Mouse (Mus musculus) cerebellum, adult 8-10 months (tissue): ENCODE data around the gene Pip4k2c.

Source experiments
- DNase-seq: peaks from one replicate; pipeline ENCODE4 v3.0.0; 2022

Gene Pip4k2c

DNA sequence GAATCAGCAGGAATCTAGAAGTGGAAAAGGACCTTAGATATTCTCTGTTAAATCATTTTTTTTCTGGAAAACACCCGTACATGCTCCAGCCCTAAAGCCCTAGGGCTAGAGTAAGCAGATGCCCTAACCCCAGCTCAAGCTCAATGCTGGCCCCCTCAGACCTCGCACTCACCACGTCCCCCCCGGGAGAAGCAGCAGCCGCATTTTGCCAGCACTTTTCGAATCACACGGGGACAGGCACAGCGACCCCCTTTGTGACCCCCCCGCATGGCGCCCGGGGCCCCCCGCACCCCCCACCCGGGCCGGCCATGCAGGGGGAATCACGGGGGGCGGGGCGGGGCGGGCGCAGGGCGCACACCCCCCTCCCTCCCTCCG lies 23.3 kb downstream of the Pip4k2c start:
- DNase-seq, result no peak

DNA sequence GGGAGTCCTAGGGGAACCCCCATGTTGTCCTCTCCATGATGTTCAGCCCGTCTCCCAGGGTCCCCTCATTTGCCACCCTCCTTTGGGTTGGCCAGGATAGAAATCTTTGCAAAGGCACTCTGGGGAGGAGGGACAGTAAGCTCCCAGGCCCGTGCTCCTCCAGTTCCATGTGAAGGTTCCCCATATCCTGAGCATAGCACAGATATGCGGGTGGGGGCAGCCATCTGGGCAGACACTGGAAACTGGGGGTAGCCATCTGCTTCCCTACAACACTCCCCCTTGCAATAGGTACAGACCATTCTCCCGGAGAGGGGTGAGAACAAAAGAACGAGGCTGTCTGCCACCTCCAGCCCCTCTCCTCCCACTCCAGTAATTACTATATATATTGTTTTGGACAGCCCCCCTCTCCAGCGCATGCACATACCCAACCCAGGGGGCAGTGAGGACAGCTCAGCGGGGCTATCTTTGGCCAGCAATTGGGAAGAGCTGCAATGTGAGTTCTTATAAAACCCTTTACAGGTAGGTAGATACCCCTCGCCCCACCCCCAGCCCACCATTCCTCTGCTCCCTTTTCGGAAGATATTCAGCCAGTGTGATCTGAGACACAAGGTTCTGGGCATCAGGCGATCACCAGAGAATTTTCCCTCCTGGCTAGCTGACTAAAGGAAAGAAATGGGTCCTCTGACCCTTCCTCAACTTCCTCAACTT lies 23.9 kb downstream of the Pip4k2c start:
- DNase-seq, result no peak

DNA sequence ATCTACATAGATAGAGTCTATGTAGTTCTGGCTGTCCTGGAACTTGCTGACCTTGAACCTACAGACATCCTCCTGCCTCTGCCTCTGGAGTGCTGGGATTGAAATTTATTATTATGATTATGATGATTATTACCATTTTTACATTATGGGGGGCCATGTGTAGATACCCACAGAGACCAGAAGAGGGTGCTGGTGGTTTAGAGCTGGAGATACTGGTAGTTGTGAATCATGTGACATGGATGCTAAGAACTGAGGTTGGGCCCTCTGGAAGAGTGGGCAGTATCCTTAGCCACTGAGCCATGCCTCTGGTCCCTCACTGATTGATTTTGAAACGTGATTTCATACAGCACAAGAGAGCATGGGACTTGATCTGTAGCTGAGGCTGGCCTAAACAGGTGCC lies 24.9 kb downstream of the Pip4k2c start:
- DNase-seq, result no peak

DNA sequence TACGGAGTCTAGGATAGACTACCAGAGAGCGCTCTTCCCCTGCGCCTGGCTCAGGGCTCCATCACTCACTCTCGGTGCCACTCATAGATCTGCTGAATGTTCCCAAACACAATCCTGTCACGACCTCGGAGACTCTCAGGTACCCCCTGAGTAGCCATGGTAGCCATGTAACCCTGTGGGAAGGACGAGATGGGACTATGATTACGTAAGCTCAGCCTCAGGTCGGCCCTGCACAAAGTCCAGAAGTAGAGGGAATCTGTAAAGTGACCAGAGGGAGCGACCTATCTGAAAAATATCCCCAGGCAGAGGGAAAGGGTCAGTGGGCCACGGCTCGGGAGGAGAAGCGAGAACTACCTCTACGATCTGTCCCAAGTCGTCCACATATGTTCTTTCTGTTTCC lies 25.9 kb downstream of the Pip4k2c start:
- no peak for DNase-seq

DNA sequence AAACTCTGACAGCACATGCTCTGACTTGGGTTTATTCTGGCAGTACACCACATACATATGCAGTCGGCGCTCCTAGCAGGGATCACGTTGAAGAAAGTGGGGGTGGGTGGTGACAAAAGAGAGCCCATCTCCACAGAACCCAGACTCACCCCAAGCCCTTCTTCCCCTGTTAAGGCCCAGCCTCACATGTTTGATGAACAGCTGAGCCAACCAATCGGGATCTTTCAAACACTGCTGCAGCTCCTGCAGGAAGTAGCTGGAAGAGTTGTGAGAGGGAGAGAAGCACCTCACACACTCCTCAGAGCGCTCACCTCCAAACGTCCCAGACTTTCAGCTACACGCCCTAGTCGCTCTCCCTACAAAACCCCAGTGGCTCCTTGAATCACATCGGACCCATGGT lies 26.3 kb downstream of the Pip4k2c start:
- no peak for DNase-seq

DNA sequence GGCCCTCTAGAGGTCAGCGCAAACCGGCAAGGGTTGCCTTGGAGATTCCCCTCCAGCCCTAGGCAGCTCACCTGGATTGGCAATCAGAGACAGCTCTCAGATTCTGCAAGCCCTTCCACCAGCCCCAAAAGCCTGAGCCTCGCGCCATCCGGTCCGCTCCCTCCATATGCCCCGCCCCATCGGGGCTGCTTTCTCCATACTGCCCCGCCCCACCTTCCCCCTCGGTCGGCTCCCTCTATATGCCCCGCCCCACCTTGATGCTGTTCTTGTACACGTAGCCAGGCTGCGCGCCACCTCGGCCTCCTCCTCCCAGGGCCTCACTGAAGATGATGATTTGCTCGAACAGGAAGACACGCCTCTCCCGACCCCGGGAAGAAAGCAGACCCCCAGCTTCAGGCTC lies 27.6 kb downstream of the Pip4k2c start:
- DNase-seq, result no peak

DNA sequence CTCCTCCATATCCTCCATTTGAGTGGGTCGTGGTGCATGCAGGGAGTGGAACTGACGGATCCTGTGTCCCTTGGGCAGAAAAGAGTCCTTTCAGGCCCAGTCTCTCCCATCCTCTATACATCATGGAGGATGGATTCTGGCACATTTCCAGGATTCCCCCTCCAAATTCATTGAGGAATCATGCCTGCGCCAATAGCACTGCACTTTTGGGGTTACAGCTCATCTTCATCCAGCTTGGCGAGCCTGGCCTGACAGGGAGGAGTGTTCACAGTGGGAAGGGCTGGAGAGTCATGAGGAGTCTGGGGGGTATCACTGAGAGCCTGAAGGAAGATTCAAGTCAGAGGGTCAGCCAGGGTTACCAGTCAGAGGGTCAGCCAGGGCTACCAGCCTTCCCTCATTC lies 28.8 kb downstream of the Pip4k2c start:
- no peak for DNase-seq

DNA sequence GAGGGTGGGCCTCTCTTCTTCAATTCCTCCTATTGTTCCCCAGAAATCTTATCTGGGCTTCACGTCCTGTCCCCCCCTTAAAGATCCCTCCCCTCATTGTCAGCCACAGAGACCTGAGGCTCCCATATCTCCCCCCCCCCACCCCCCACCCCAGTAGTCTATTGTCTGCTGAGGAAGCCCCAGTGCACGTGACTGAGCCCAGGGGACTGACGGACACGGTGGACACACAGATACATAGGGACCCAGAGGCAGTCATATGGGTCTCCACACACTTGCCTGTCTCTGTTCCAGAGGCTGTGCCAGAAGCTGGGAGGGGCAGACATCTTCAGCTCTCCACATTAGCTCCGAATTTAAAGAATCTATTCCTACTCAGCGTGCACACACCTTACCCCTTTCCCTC lies 29.8 kb downstream of the Pip4k2c start:
- no peak for DNase-seq

DNA sequence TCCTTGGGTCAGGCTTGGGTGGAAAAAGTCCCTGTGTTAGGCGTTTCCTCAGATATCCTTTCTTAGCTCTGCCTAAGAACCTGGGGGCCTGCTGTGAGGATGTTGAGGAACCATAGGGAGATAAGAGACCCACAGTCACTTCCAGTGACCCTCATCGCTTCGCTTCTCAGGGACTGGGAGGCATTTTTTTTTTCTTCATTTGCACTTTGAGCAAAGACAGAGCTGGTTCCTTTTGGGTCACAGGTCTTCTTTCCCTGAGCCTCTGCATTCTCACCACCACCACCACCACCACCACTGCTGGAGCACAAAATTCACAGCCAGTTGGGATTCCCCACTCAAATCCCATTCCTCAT lies 30.7 kb downstream of the Pip4k2c start:
- no peak for DNase-seq

DNA sequence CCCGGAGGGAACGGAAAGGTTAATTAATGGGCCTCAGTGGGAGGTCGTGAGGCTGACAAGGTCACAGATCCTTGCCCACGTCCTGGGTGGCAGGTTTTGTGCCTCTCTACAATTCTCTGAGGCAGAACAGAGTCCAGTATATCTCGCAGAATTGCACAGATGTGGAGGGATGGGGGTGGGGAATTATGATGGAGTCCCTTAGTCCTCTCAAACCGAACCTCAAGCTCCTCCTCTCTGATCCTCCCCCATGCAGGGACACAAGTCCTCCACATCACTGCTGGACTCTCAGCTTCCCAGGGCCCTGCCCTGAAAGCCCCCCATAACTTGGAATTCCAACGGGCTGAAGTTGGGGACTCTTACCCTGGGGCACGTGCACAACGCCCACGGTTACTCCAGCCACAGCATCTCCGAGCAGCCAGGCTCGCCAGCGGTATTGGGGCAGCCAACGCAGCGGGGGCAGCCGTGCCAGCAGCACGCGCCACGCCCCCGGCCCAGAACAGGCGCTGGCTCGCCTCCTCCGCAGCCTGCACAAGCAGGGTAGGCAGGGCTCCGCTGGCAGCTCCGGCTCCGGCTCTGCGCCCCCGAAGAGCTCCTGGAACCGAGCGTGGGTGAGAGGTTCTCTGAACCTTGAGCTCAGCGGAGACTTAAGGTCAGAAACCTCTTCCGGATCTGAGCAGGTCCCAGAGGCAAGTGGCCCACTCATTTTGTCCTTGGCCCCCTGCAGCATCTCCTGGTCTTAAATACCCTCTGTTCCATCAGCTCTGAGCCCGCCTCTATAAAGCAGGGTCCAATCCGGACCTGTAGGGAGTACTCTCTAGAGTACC lies 31.3 kb downstream of the Pip4k2c start, which contains the start of gene Slc26a10:
TSS of gene Slc26a10 (minus strand) at position 775 of the 824 bp plus-strand sequence.
- DNase-seq, result no peak

DNA sequence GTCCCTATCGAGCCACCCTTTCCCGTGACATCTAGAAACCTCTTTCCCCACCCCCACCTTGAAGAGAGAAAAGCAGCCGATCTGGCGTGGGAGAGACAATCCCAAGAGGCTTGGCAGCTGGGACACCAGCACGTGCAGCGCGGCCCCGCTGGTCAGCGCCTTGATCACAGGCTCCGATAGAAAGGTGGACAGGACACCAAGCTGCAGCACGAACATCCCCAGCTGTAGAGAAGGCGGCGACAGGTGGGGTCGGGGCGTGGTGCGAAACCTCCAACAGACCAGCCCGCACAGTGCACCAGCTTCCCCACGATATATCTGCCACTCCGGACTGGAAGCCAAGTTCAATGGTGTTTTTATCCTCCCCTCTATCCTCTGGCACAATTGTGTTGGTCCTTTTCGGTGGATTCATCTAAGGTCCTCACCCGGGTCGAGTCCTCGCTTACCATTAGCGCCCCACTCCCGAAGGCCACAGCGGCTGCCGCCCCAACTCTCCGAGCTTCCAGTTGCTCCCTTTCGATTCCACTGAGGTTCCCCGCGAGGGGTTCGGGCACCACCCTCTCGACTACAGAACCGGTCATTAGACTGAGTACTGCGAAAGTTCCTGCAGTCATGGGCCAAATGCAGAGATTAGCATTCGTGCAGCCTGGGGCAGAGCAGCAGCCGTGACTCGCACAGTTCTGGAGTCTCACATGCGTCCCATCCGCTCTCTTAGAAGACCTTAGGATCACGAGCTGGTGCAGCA lies 32.9 kb downstream of the Pip4k2c start:
- DNase-seq, result peak; percentile 27

DNA sequence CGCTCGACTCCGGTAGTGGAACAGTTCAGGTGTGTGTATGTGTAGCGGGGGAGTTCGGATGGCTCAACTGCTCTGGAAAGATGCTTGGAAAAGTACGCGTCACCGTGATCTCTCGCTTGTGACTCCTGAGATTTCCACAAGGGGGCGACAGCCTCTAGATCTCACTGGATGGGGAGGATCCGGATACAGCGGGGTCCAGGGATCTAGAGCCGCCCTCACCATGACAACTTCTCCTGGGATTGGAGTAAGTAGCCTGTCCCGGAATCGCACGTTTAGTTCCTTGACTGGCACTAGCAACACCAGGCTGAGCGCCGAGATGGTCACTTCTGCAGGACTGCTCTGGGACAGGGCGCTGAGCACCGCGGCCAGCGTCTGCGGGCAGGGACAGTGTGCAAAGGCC lies 33.7 kb downstream of the Pip4k2c start:
- DNase-seq, result peak; percentile 79

DNA sequence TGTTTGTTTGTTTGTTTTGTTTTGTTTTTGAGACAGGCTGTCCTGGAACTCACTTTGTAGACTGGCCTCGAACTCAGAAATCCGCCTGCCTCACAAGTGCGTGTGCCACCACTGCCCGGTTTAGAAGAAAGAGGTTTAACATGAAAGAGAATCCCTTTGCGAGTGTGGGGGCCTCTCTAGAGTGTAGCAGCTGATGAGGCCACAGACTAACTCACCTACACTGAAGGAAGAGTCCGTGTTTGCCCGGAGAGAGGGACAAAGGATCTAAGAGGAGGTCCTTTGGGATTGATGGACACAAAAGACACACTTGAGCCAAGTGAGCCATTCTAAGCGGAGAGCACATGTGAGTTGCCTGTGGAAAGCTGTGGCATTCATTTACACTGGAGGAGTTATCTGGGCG lies 34.1 kb downstream of the Pip4k2c start:
- no peak for DNase-seq

DNA sequence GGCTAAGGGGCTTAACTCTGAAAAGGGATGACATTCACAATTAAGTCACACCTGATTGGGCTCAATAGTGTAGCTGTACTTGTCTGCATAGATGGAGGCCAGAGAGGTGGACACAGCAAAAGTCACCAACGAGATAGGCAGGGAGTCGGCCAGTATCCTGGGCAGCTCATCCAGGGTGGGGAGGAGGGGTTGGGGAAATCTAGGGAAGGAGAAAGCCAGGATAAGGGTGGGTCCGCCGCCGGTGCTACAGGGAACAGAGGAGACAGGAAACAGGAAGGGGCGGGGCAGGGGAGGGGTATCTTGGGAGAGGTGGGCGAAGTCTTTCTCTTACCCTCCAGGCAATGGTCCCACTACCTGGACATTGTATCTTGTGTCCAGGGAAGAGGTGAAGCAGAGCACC lies 34.6 kb downstream of the Pip4k2c start:
- DNase-seq, result no peak

DNA sequence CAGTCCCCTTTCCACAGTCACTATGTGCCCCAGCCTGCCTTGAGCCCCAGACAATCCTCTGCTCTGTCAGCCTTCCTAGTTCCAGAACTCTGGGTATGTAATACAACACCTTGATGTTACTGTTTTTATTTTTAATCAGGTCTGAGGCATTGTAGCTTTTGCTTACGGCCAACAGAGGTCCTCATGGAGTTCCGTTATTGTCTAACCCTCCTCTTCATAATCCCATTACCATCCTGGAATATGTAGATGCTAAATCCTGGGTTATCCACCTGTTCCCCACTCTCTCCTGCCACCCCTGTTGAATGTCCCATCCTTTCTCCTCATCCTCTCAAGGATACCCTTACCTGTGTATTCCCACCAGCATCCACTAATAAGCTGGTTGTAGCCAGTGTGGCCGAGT lies 35.2 kb downstream of the Pip4k2c start:
- DNase-seq, result no peak

DNA sequence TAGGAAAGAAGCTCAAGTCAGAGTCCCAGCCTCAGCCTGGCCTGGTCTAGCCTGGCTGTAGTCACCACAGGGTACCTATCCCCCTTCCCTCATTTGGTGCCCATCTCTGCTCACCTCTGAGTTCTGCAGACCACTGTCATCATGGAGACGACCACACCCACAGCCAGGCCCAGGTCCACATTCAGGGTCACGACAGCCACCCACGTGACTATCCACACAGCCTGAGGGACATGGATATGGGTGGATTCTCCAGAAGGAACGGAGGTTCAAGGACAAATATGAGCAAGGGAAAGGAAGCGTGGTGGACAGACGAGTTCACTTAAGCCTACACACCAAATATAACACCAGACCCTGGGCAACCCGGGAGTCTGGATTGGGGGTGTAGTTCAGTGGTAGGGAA lies 37.2 kb downstream of the Pip4k2c start:
- DNase-seq, result no peak

DNA sequence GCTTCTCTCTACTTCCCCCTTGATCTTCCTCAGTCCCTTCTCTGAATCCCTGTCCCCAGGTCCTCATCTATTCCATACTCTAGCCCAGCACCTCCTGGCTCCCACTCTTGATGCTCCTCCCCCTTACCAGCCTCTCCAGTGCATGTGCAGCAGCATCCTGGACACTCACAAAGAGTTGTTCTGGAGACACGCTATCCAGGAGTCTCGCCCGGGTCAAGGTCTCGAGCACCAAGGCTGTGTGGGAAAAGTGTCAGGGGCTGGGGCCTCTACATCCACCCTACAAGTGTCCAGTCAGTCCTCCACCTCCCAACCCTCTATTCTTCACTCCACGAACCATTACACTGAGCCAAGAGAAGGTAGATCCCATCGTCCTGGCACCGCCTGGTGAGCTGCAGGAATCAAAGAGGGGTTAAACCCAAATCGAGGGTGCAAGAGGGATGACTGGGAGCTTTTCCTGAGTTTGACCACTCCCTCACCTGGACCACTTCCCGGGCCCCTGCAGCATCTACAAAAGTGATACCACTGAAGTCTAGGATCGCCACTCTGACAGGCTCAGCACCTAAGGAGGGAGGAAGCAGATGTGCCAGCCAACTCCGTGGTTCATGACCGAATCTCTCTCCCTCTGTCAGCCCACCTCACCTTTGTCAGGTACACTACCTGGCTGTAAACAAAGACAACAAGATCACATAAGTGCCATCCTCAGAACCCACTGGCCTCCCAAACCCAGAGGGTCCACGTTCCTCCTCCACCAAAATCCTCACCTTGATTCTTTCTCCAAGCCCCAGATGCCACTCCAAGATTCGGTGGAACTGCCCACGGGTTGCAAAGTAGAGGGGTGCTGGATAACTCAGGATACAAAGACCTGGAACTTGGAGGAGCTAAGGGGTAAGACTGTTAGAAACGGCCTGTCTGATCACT lies 38.0 kb downstream of the Pip4k2c start:
- DNase-seq, result no peak

DNA sequence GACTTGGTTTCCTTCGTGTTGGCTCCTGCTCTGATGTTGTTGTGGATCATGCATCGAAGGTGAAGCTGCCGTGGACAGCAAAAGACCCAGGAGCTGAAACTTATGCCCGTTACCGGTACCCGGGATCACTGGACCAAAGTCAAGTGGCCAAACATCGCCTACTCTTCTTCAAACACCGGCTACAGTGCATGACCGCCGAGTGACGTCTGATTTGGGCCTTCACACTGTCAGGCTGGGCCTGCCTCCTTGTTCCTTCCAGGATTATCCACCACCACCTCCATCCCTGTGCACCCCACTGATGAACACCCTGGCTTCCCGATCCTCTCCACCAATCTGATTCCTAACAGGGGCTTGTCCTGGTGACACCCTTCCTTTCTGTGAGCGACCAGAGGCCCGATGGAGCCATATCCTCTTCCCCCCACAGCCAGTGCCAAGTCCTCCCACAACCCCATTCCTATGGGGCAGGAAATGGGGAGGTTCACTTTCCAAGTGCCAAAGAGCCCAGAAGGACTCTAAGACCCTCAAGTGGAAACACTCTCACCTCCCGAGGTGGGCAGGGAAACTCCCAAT lies 39.7 kb downstream of the Pip4k2c start:
- no peak for DNase-seq

DNA sequence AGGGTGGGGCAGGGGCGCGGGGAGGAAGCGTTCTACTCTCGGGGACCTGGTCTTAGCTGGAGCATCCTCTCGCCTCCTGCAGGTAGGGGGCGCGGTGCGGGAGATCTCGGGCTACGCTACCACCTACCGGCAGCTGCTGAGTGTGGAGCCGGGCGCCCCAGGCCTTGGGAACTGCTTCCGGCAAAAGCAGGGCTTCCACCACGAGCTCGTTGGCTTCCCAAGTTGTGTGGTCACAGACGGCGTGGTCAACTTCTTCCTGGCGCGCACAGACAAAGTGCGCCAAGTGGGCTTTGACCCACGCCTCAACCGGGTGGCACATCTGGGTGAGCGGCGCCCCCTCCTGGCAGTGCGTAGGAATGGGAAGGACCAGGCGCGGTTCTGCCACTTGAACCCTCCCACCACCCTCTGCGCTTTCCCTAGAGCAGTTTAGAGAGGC lies 40.5 kb downstream of the Pip4k2c start:
- no peak for DNase-seq

DNA sequence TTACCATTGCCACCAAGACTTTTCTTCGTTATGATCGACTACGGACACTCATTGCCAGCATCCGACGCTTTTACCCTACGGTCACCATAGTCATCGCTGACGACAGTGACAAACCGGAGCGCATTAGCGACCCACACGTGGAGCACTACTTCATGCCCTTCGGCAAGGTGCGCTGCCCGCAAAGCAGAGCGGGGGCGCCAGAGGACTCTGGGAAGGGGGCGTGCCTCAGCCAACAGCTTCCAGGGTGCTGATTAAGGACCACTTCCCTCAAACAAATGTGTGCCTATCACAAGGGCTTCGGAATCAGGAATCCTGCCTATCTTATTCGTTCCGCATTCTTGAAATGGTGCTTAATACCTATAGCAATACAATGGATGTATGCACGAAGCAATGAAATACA lies 41.4 kb downstream of the Pip4k2c start:
- DNase-seq, result no peak

DNA sequence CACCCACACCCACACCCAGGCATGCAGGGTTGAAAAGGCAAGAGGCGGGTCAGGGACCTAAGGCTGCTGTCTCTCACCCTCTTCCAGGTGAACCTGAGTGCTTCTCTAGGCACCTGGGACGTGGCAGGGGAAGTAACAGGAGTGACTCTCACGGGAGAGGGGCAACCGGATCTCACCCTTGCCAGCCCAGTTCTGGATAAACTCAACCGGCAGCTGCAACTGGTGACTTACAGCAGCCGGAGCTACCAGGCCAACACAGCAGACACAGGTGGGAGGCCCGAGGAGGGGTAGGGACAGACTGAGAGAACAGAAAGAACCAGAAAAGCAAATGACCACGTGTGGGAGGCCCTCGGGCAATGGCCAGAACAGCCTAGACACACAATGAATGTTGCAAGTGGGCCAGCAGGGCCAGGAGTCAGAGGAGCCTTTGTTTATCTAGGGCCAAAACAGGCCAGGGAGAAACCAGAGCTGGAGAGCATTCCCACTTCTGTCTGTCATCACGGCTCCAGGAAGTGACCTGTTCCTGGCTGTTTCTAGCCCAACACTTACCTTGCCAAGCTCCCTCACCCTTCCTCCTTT lies 43.7 kb downstream of the Pip4k2c start:
- DNase-seq, result no peak
